Mouse (Mus musculus) kidney, adult 8-10 months (tissue): Measurements from ENCODE around the gene Fat3.

Experiments
- DNase-seq, 2 experiments: peaks; one replicate each; pipeline ENCODE4 v3.0.0; 2022

The Fat3 gene

DNA sequence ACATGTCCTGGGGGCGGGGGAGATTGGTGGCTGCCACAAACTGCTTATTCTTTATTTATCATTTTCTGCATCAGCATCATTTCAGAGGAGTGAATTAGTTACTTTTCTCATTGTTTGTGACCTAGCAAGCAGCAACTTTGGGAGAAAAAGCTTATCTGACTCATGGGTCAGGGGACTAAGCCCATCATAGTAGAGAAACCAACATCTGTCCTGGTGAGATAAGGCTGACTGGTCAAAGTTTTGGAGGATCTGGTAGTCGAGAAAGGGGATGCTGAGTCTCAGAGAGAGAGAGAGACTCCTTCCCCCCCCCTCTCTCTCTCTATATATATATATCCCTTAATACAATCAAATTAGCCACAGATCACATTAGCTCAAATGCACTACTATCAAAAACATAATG, 273.7 kb downstream of the Fat3 start:
- DNase-seq: no peak

DNA sequence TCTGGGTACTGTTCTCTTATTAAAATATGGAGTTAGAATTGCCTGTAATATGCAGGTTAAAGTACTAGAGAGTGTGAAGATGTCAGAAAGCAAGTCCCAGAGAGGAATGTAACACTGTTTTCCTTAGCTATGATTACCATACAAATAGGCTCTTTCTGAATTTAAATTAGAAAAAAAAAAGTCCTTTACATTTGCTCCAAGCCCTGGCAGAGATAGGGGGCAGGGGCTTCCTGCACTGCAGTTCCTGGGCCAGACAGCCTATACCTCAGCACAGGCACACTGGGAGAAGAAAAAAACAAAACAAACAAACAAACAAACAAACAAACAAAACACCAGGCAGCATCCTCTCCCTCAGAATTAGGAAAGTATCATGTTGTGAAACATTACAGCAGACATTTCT, 274.5 kb downstream of the Fat3 start:
- no peak for DNase-seq

DNA sequence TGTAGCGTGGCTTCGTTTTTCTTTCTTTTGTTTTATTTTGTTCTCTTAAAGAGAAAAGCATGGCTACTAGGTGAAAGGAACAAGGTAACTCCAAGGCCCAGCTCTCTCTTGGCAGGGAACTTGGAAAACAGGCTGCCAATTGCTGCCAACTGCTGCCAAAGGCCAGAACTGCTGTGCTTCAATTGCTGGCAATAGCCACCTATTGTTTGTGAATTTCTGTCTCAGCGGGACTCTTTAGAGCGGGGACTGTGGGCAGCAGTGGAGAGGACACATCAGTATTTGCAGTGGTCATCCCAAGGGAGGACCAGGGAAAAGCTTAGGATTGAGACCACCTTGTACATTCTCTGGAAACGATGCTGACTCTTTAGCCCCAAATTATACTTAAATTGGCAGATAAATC, 279.2 kb downstream of the Fat3 start:
- DNase-seq: peak; percentile 11 to 29

DNA sequence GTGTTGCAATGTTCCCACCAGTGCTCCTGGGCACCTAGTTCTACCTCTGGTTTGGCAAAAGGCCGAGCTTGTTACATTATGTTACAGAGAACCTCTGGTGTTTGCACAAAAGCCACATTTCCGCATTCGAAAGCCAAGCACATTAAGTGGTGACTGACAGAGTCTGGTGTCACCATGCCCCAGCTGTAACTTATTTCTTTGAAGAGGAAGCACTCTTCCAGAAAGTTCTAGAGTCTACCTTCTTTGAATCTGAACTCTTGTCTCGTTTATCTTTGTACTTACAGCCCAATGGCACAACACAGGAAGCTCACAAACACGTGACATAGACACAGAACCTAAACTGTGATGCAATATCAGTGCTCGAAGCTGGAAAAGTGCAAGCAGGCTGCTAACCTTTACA, 284.9 kb downstream of the Fat3 start:
- DNase-seq: peak; percentile 10 to 22

DNA sequence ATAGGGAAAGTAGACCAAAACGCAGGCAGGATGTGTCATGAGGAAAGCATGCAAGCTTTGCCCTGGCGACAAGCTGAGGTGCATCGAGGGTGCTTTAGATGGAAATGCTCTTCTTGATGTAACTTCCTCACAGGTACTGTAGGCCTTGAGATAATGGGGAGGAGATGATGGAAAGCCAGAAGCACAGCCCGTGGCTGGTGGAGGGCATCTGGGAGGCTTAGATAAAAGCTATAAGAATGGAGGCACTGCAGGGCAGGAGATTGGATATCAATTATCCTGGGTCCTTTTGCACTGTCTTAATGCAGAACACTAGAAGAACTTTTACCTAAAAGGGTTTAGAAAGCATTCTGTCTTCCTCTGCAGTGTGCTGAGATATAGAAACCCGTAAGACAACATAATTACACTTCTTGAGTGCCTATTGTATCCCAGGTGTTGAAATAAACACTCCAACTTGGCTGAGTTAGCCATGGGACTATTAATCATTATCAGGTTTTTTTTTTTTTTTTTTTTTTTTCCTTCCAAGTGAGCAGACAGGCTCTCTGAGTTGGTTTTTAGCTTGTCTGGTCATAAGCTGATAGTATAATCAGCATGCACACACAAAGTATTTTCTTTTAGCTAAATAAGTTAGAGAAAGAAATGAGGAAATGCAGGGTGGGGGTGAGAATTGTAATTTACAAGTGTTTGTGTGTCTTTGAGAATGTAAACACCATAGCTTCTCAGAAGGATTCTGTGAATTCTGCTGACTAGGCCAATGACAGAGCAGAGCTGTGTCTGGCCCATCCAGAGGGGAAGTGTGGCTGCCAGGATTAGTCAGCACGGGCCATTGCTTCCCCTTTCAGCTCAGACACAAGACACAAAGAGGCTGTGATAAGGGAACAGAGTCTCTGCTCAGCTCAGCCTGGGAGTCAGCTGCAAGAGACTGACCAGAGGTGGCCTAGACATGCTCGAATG, 286.1 kb downstream of the Fat3 start:
- peak; percentile 33 to 39 for DNase-seq

- no peak for DNase-seq
Measured at GRCm38 (mm10) chr9:16213324-16213723, 287.8 kb downstream of the Fat3 start.

- no peak for DNase-seq
Measured at GRCm38 (mm10) chr9:16212628-16213027, 288.5 kb downstream of the Fat3 start.

GRCm38 (mm10) chr9:16212163-16212562, 288.9 kb downstream of the Fat3 start:
- no peak for DNase-seq

- no peak for DNase-seq
Measured at GRCm38 (mm10) chr9:16211468-16211867, 289.6 kb downstream of the Fat3 start.

DNA sequence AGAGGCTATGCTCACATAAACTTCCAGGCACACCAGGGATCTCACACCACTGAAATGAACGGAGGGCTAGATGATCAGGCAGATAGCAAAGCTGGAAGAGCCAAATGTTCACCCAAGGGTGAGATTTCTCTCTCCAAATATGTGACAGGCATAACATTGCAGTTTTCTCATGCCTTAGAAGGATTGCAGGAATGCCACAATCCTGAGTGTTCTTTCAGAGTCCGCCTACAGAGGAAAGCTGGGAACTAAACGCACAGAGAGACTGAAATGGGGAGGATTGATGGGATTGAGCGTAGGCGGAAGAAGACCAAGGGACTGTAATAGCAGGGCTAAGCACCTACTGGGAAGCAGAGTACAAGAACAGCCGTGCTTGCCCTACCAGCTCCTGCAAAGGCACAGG, 298.8 kb downstream of the Fat3 start:
- no peak for DNase-seq

- no peak for DNase-seq
Measured at GRCm38 (mm10) chr9:16200948-16201347, 300.1 kb downstream of the Fat3 start.

DNA sequence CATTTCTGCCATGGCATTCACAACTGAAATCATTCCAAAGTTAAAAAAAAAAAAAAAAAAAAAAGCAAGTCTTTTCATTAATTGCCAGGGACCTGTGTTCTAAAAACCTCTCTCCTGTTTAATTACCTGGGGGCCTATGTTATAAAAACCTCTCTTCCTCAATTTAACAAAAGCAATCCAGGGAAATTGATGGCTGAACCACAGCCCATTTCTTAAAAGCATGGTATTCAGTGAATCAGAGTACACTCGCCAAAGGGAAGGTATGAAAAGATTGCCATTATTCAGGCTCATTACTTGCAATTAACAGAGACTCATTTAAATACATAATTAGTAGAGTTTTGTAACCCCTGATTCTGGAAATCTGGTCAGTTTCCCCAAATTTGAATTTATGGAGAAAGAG, 314.6 kb downstream of the Fat3 start:
- no peak for DNase-seq

- no peak for DNase-seq
Measured at GRCm38 (mm10) chr9:16169238-16169637, 331.8 kb downstream of the Fat3 start.

DNA sequence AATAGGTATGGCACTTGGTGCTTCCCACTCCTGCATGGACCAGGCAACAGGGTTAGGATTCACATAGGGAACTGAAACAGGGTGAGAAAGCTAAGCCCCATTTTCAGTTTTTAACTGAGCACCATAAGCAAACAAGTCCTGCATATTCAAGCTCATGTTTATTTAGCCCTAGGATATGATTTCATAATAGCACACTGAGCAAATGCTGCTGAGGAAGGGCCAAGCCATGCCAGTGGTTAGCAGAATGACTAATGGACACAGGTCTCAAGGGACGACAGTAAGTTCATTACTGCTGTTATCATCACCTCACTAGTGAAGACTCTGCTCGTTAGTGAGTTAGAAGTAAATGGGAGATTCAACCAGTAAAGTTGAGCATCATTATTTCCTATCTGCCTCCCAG, 333.0 kb downstream of the Fat3 start:
- DNase-seq: no peak

DNA sequence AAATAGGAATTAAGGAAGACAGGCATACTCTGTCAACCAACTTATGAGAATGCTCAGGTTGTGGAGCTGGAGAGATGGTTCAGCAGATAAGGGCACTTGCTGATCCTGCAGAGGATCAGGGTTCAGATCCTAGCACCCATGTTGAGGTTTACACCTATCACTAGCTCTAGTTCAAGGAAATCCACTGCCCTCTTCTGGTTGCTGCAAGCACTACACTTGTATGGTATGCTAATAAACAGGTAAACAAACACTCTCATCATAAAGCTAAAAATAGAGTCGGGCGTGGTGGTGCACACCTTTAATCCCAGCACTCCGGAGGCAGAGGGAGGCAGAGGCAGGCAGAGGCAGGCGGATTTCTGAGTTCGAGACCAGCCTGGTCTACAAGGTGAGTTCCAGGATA, 341.7 kb downstream of the Fat3 start:
- DNase-seq: no peak

GRCm38 (mm10) chr9:16153580-16153930, 347.5 kb downstream of the Fat3 start:
- DNase-seq: no peak

DNA sequence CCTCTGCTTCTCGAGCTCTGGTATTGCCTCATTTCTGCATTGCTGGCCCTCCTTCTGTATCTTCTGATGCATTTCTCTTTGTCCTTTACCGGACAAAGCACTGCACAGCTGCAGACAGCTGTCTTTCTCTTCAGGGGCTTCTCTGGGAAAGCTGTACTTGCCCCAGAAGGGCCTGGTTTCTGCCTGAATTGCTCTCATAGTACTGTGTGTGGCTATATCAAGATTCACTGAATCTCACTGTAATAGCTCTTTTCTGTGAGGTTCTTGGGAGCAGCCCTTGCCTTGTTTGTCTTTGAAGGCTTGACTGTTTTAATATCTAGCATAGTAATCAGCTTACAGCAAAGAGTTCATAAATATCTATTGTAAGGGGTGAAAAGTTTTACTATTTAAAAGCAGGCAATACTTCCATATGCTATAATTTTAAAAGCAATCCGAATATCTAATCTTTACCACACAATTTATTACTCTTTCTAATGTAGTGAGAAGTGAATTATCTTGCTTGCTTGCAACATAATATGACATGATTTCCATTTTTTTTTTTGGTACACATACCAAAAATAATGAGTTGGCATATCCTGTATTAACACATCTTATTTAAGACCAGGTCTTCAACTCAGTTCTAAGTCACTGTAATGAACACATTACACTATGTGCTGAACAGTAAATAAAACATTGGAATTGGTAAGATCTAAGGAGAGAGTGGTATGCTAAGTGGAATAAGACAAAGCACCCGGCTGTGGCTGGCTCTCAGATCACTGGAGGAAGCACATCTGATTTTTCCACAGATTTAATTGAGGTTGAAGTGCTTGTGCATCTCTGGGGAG, 348.1 kb downstream of the Fat3 start:
- DNase-seq: no peak

GRCm38 (mm10) chr9:16150046-16150445, 351.0 kb downstream of the Fat3 start:
- no peak for DNase-seq

GRCm38 (mm10) chr9:16147735-16148134, 353.4 kb downstream of the Fat3 start:
- DNase-seq: no peak

DNA sequence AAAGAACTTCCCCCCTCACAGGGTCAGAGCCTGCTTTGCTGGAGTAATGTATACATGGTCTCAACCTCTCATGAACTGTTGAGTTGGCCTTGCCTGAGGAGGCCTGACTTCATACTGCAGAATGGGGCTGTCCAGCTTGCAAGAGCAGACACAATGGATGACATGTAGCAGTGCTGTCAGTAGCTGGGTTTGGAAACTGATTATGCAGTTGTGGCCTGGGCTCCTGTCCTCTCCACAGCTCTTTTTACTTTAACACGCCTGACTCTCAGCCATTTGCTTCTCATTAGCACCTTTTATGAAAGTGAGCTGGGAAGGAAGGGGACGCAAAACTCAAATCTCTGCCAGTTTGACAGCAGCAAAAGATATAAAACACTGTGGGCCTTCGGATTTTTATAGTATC, 356.4 kb downstream of the Fat3 start:
- DNase-seq: no peak

DNA sequence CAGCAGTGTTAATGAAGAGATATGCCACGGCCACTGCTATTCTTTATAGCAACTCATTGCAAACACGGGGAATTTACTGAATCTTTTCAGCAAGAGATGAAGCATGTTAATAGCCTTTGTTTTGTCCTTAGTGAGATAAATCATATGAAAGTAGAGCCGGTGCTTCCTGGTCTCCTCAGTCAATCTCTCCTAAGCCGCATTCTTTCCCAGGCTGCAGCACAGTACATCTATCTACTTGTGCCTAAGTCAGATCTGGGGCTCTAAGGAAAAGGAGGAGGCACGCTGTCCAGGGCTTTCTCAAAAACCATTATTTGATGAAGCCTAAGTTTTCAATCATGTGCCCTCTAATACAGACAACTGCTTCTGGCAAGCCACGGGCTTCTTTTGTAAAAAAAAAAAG, 361.8 kb downstream of the Fat3 start:
- no peak for DNase-seq

GRCm38 (mm10) chr9:16133098-16133497, 368.0 kb downstream of the Fat3 start:
- no peak for DNase-seq

- no peak for DNase-seq
Measured at GRCm38 (mm10) chr9:16132594-16132993, 368.5 kb downstream of the Fat3 start.

DNA sequence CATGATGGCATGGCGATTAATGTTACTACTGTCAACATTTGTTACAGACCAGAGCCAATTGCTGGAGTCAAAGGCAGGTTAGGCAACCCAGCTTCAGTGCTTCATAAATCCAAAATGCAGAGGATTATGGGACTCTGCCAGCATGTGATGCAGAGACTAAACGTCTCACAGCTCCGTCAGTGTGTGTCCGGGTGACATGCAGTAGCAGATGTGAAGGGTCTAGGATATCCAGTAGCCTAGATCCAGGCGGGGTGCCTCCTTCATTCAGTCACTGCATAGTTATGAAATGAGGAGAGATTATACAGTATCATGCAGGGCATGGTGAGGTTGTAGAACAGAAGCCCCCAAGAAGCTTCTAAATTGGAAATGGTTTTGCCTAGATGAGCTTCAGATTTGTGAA, 379.3 kb downstream of the Fat3 start:
- DNase-seq: no peak
